Mouse (Mus musculus): ENCODE measurements around the gene Ddx59.

Ddx59 gene

GRCm38 (mm10) chr1:136414798-136415755 lies at the start of gene Ddx59:
TSS of gene Ddx59 (plus strand) at chr1:136415271.
- DNase-seq (ENCODE audit: low spot score in 2 of 2), result peak; percentile 95 to 97

- DNase-seq (ENCODE audit: low spot score in 2 of 2), result no peak
Observed at GRCm38 (mm10) chr1:136365986-136366385, 49.1 kb upstream of the Ddx59 start.

GRCm38 (mm10) chr1:136379261-136379660 lies 35.8 kb upstream of the Ddx59 start:
- DNase-seq (ENCODE audit: low spot score in 2 of 2), result no peak

GRCm38 (mm10) chr1:136380161-136380560 lies 34.9 kb upstream of the Ddx59 start:
- no peak for DNase-seq (ENCODE audit: low spot score in 2 of 2)

GRCm38 (mm10) chr1:136380606-136381005 lies 34.5 kb upstream of the Ddx59 start:
- no peak for DNase-seq (ENCODE audit: low spot score in 2 of 2)

GRCm38 (mm10) chr1:136381169-136381568 lies 33.9 kb upstream of the Ddx59 start:
- DNase-seq (ENCODE audit: low spot score in 2 of 2), result no peak

- no peak for DNase-seq (ENCODE audit: low spot score in 2 of 2)
Observed at GRCm38 (mm10) chr1:136381583-136381982, 33.5 kb upstream of the Ddx59 start.

GRCm38 (mm10) chr1:136386914-136387313 lies 28.2 kb upstream of the Ddx59 start:
- no peak for DNase-seq (ENCODE audit: low spot score in 2 of 2)

GRCm38 (mm10) chr1:136394506-136394905 lies 20.6 kb upstream of the Ddx59 start:
- no peak for DNase-seq (ENCODE audit: low spot score in 2 of 2)

GRCm38 (mm10) chr1:136395073-136395472 lies 20.0 kb upstream of the Ddx59 start:
- no peak for DNase-seq (ENCODE audit: low spot score in 2 of 2)

- DNase-seq (ENCODE audit: low spot score in 2 of 2), result peak; percentile 69 to 71
Observed at GRCm38 (mm10) chr1:136401281-136401680, 13.8 kb upstream of the Ddx59 start.

- DNase-seq (ENCODE audit: low spot score in 2 of 2), result no peak
Observed at GRCm38 (mm10) chr1:136409631-136410030, 5.4 kb upstream of the Ddx59 start.

GRCm38 (mm10) chr1:136415756-136416126 lies 670 bp downstream of the Ddx59 start:
- DNase-seq (ENCODE audit: low spot score in 2 of 2), result no peak

- peak; percentile 31 to 32 for DNase-seq (ENCODE audit: low spot score in 2 of 2)
Observed at GRCm38 (mm10) chr1:136418393-136418792, 3.3 kb downstream of the Ddx59 start.

GRCm38 (mm10) chr1:136427166-136427969 lies 12.3 kb downstream of the Ddx59 start:
- no peak for DNase-seq (ENCODE audit: low spot score in 2 of 2)

GRCm38 (mm10) chr1:136428981-136429380 lies 13.9 kb downstream of the Ddx59 start:
- DNase-seq (ENCODE audit: low spot score in 2 of 2), result no peak

GRCm38 (mm10) chr1:136430126-136430818 lies 15.2 kb downstream of the Ddx59 start:
- DNase-seq (ENCODE audit: low spot score in 2 of 2), result no peak

GRCm38 (mm10) chr1:136440741-136441140 lies 25.7 kb downstream of the Ddx59 start:
- no peak for DNase-seq (ENCODE audit: low spot score in 2 of 2)

GRCm38 (mm10) chr1:136442809-136443208 lies 27.7 kb downstream of the Ddx59 start:
- DNase-seq (ENCODE audit: low spot score in 2 of 2), result no peak

- no peak for DNase-seq (ENCODE audit: low spot score in 2 of 2)
Observed at GRCm38 (mm10) chr1:136444555-136445255, 29.6 kb downstream of the Ddx59 start.

- no peak for DNase-seq (ENCODE audit: low spot score in 2 of 2)
Observed at GRCm38 (mm10) chr1:136446933-136447332, 31.9 kb downstream of the Ddx59 start.

Measured in right cerebral cortex, adult 2 months (tissue).